Mouse (Mus musculus): ENCODE measurements around the gene Cdh20. TPM values are rescaled to one million over a fixed set of nuclear protein-coding genes. Genes with fewer than 3 reads are reported as not detected.
"Not testable (repeated sequence)": the region's sequence is repeated elsewhere in the genome, so short reads cannot be mapped to it uniquely, and the experiment has no call there.

Cdh20 gene
- polyA plus RNA-seq, 1 experiment from 2014 or later: 0.14 TPM

GRCm38 (mm10) chr1:104936966-104937365 lies 168.6 kb downstream of the Cdh20 start:
- TF ChIP-seq CTCF (IDR thresholded peaks at IDR 0.05; ENCODE audit: low read depth): no peak
- Histone ChIP-seq H3K4me3 (ENCODE audit: low read depth, low read length) (no peak overlapping the region), H3K4me2 (replicated peaks; ENCODE audit: low read depth) (no peak overlapping the region), H3K36me3 (ENCODE audit: control insufficient read depth, insufficient read depth) (no peaks in the 10 kb centered on the region), H3K9me3 (ENCODE audit: control insufficient read depth) (no peaks in the 10 kb centered on the region), H3K27ac (ENCODE audit: low read depth, low read length) (no peak overlapping the region), H3K4me1 (replicated peaks; ENCODE audit: control insufficient read depth, insufficient read depth, low read length) (no peaks in the 10 kb centered on the region), H3K27me3 (replicated peaks; ENCODE audit: control insufficient read depth, insufficient read depth, low read length) (no peaks in the 10 kb centered on the region), H3K9ac (ENCODE audit: low read depth, low read length) (no peak overlapping the region)
- no peak for ATAC-seq
- 88% methylated on average over 4 of the region's 4 CpGs for WGBS

- no peak for ATAC-seq
- Histone ChIP-seq H3K9ac (ENCODE audit: low read depth, low read length) (no peak overlapping the region), H3K36me3 (ENCODE audit: control insufficient read depth, insufficient read depth) (no peaks in the 10 kb centered on the region), H3K4me2 (replicated peaks; ENCODE audit: low read depth) (no peak overlapping the region), H3K4me1 (replicated peaks; ENCODE audit: control insufficient read depth, insufficient read depth, low read length) (no peaks in the 10 kb centered on the region), H3K4me3 (ENCODE audit: low read depth, low read length) (no peak overlapping the region), H3K27ac (ENCODE audit: low read depth, low read length) (no peak overlapping the region), H3K9me3 (ENCODE audit: control insufficient read depth) (no peaks in the 10 kb centered on the region), H3K27me3 (replicated peaks; ENCODE audit: control insufficient read depth, insufficient read depth, low read length) (no peaks in the 10 kb centered on the region)
- TF ChIP-seq CTCF (IDR thresholded peaks at IDR 0.05; ENCODE audit: low read depth): no peak
These were observed 170.8 kb downstream of the Cdh20 start for GRCm38 (mm10) chr1:104939156-104939555.

- TF ChIP-seq CTCF (IDR thresholded peaks at IDR 0.05; ENCODE audit: low read depth): peak; percentile 74
- H3K36me3 ChIP-seq (ENCODE audit: control insufficient read depth, insufficient read depth): no peaks in the 10 kb centered on the region
- H3K4me3 ChIP-seq (ENCODE audit: low read depth, low read length): no peak overlapping the region
- H3K27me3 ChIP-seq (replicated peaks; ENCODE audit: control insufficient read depth, insufficient read depth, low read length): no peaks in the 10 kb centered on the region
- no peaks in the 10 kb centered on the region for H3K4me1 ChIP-seq (replicated peaks; ENCODE audit: control insufficient read depth, insufficient read depth, low read length)
- ATAC-seq: no peak
- H3K9me3 ChIP-seq (ENCODE audit: control insufficient read depth): no peaks in the 10 kb centered on the region
- H3K4me2 ChIP-seq (replicated peaks; ENCODE audit: low read depth): no peak overlapping the region
- no peak overlapping the region for H3K9ac ChIP-seq (ENCODE audit: low read depth, low read length)
- no peak overlapping the region for H3K27ac ChIP-seq (ENCODE audit: low read depth, low read length)
- WGBS: 26% methylated on average over 2 of the region's 2 CpGs
These were observed 176.3 kb downstream of the Cdh20 start for GRCm38 (mm10) chr1:104944470-104945109.

GRCm38 (mm10) chr1:104945110-104945489 lies 176.8 kb downstream of the Cdh20 start:
- Histone ChIP-seq H3K4me3 (ENCODE audit: low read depth, low read length) (no peak overlapping the region), H3K4me1 (replicated peaks; ENCODE audit: control insufficient read depth, insufficient read depth, low read length) (no peaks in the 10 kb centered on the region), H3K27me3 (replicated peaks; ENCODE audit: control insufficient read depth, insufficient read depth, low read length) (no peaks in the 10 kb centered on the region), H3K9me3 (ENCODE audit: control insufficient read depth) (no peaks in the 10 kb centered on the region), H3K4me2 (replicated peaks; ENCODE audit: low read depth) (no peak overlapping the region), H3K36me3 (ENCODE audit: control insufficient read depth, insufficient read depth) (no peaks in the 10 kb centered on the region), H3K9ac (ENCODE audit: low read depth, low read length) (no peak overlapping the region), H3K27ac (ENCODE audit: low read depth, low read length) (no peak overlapping the region)
- 82% methylated on average over 2 of the region's 2 CpGs for WGBS
- TF ChIP-seq CTCF (IDR thresholded peaks at IDR 0.05; ENCODE audit: low read depth): no peak
- no peak for ATAC-seq

GRCm38 (mm10) chr1:104949640-104950039 lies 181.3 kb downstream of the Cdh20 start:
- not testable (repeated sequence) for H3K36me3 ChIP-seq (ENCODE audit: control insufficient read depth, insufficient read depth); H3K4me3 ChIP-seq (ENCODE audit: low read depth, low read length); H3K9me3 ChIP-seq (ENCODE audit: control insufficient read depth); ATAC-seq; H3K9ac ChIP-seq (ENCODE audit: low read depth, low read length); H3K27ac ChIP-seq (ENCODE audit: low read depth, low read length); H3K4me2 ChIP-seq (replicated peaks; ENCODE audit: low read depth); H3K4me1 ChIP-seq (replicated peaks; ENCODE audit: control insufficient read depth, insufficient read depth, low read length); H3K27me3 ChIP-seq (replicated peaks; ENCODE audit: control insufficient read depth, insufficient read depth, low read length)
- 85% methylated on average over 2 of the region's 2 CpGs for WGBS

GRCm38 (mm10) chr1:104957046-104957445 lies 188.7 kb downstream of the Cdh20 start:
- H3K4me2 ChIP-seq (replicated peaks; ENCODE audit: low read depth): no peak overlapping the region
- H3K27me3 ChIP-seq (replicated peaks; ENCODE audit: control insufficient read depth, insufficient read depth, low read length): no peaks in the 10 kb centered on the region
- no peaks in the 10 kb centered on the region for H3K36me3 ChIP-seq (ENCODE audit: control insufficient read depth, insufficient read depth)
- H3K4me1 ChIP-seq (replicated peaks; ENCODE audit: control insufficient read depth, insufficient read depth, low read length): peaks cover 3% of the 10 kb centered on the region; the same call in 1 of the 2 replicates
- H3K9ac ChIP-seq (ENCODE audit: low read depth, low read length): no peak overlapping the region
- no peak overlapping the region for H3K27ac ChIP-seq (ENCODE audit: low read depth, low read length)
- WGBS: 29% methylated on average over 6 of the region's 6 CpGs
- no peak for ATAC-seq
- H3K4me3 ChIP-seq (ENCODE audit: low read depth, low read length): no peak overlapping the region
- TF ChIP-seq CTCF (IDR thresholded peaks at IDR 0.05; ENCODE audit: low read depth): no peak
- no peaks in the 10 kb centered on the region for H3K9me3 ChIP-seq (ENCODE audit: control insufficient read depth)

GRCm38 (mm10) chr1:104961670-104962069 lies 193.3 kb downstream of the Cdh20 start:
- Histone ChIP-seq H3K27ac (ENCODE audit: low read depth, low read length) (no peak overlapping the region), H3K4me2 (replicated peaks; ENCODE audit: low read depth) (no peak overlapping the region)
- 44% methylated on average over 3 of the region's 3 CpGs for WGBS

More at GRCm38 (mm10) chr1:104961670-104962069, 193.3 kb downstream of the Cdh20 start:
- no peaks in the 10 kb centered on the region for H3K36me3 ChIP-seq (ENCODE audit: control insufficient read depth, insufficient read depth)
- no peak for TF ChIP-seq CTCF (IDR thresholded peaks at IDR 0.05; ENCODE audit: low read depth)
- H3K4me3 ChIP-seq (ENCODE audit: low read depth, low read length): no peak overlapping the region
- no peak overlapping the region for H3K9ac ChIP-seq (ENCODE audit: low read depth, low read length)
- H3K27me3 ChIP-seq (replicated peaks; ENCODE audit: control insufficient read depth, insufficient read depth, low read length): no peaks in the 10 kb centered on the region
- ATAC-seq: no peak
- peaks cover 3% of the 10 kb centered on the region; the same call in 1 of the 2 replicates for H3K4me1 ChIP-seq (replicated peaks; ENCODE audit: control insufficient read depth, insufficient read depth, low read length)
- no peaks in the 10 kb centered on the region for H3K9me3 ChIP-seq (ENCODE audit: control insufficient read depth)
